Mouse (Mus musculus): ENCODE measurements around the gene Susd6. TPM values are rescaled to one million over a fixed set of nuclear protein-coding genes. Genes with fewer than 3 reads are reported as not detected.

Susd6 gene
- 12.3 and 12.9 TPM in 2 replicates for polyA plus RNA-seq (2015; fragmentation: Nextera tagmentation; extraction: Ambion mirVana)

DNA sequence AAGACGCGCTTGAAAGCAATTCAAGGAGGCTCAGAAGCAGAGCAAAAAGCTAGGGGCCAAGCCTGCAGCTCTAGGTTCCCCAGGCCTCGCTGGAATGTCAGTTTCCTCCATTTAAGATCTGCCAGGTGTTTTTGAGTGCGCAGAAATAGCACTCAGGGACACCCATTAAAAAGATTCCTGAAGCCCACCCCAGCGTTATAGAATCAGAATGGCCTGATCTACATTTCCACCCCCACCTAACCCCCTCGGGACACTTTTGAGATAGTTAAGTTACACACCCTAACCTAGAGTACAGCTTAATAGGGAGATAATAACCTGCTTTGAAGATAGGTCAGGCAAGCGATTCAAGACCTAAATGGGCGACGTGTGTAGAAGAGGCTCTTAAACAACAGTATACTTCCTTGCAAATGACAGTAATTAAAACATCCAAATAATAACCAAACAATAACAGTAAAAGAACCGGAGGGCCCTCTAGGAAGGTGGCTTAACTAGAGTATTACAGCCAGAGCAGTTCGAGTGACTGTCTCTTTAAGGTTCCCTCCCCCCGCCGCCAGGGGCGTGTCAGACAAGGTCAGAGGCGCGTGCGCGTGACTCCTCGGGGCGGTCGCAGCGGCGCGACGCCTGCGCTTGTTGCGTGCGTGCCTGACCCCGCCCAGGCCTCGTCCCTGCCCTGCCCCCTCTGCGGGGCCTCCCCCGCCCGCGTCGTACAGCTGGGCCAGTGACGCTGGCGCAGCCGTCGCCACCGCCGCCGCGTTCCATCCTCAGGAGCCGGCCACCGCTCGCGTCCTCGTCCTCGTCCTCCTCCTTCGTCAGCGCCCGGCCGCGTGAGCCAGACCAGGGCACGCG, at the start of gene Susd6:
TSS of gene Susd6 (plus strand) at position 662 of the 846 bp plus-strand sequence.
- Histone ChIP-seq H3K4me3 (peak within 1 kb of the TSS; percentile 93), H3K4me2 (peak within 1 kb of the TSS; percentile 90), H3K36me3 (no peaks in the 10 kb centered on the region), H3K9me3 (no peaks in the 10 kb centered on the region), H3K27me3 (no peaks in the 10 kb centered on the region), H3K4me1 (replicated peaks) (peaks cover 27% of the 10 kb centered on the region), H3K9ac (peak within 1 kb of the TSS; percentile 94), H3K27ac (replicated peaks) (peak within 1 kb of the TSS; percentile 99)
- 2% methylated on average over 53 of the region's 56 CpGs for WGBS
- ATAC-seq (ENCODE audit: low read depth): peak; percentile 98

DNA sequence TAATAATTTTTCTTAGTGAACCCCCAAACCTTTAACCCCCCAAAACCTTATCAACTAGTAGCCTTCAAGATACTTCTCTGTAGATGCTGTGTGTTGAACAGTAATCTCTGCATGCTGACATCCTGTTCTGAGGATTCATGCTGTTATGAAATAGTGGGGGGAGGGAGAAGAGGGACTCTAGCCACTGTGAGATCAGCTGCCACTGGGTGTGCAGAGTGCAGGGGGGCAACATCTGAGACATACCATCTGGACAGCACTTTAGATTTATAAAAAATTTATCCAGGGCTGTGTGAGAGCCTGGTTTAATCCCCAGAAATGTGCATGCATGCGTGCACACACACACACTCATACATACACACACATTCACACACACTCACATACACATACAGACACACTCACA, 45.7 kb upstream of the Susd6 start:
- 100% methylated on average over 1 of the region's 1 CpGs for WGBS
- ATAC-seq (ENCODE audit: low read depth): no peak

DNA sequence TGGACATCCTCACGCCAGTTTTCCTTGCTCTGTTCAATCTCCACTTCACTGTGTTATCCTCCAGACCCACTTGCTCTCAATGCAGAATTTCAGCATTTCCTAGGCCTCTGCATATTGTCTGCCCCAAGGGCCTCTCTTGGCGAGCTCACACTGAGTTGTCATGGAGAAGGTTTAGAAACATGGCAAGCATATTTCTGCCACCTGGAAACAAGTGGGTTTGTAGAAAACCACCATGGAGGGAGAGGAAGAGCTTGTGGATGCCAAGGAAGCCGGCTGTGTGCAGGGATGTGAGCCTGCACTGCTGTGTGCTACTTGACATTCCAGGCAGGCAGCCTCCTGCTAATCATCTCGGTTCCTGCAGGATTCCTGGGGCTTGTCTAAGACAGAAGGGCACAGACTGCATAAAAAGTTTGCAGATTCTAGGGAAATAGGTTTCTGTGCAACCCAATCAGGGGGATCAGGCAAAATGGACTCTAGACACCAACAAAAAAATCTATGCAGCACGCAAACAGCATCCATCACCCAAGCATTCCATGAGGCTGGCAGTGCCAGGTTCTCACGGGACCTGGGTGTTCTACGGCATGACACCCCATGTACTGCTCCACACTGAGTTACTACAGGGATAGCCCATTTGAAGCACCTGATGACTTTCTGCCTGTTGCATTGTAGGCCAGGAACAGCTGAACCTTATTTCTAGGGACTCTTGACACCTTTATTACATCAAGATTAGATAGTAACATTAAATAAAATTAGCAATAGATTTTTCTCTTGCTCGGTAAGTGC, 44.1 kb upstream of the Susd6 start:
- Histone ChIP-seq H3K36me3 (no peaks in the 10 kb centered on the region), H3K4me1 (replicated peaks) (peaks cover 11% of the 10 kb centered on the region), H3K27me3 (peaks cover 2% of the 10 kb centered on the region; the same call in 1 of the 2 replicates), H3K4me2 (no peak overlapping the region), H3K9me3 (no peaks in the 10 kb centered on the region), H3K27ac (replicated peaks) (peak overlapping the region; percentile 35), H3K4me3 (no peak overlapping the region), H3K9ac (no peak overlapping the region; the same call in 1 of the 2 replicates)
- peak; percentile 67; the same call in 1 of the 2 replicates for ATAC-seq (ENCODE audit: low read depth)
- 54% methylated on average over 8 of the region's 8 CpGs for WGBS

More for the DNA sequence above, 45.7 kb upstream of the Susd6 start:
- Histone ChIP-seq H3K9me3 (no peaks in the 10 kb centered on the region), H3K27me3 (peaks cover 5% of the 10 kb centered on the region; the same call in 1 of the 2 replicates), H3K9ac (no peak overlapping the region), H3K4me1 (replicated peaks) (peaks cover 11% of the 10 kb centered on the region), H3K4me3 (no peak overlapping the region), H3K27ac (replicated peaks) (no peak overlapping the region), H3K36me3 (no peaks in the 10 kb centered on the region), H3K4me2 (no peak overlapping the region)

DNA sequence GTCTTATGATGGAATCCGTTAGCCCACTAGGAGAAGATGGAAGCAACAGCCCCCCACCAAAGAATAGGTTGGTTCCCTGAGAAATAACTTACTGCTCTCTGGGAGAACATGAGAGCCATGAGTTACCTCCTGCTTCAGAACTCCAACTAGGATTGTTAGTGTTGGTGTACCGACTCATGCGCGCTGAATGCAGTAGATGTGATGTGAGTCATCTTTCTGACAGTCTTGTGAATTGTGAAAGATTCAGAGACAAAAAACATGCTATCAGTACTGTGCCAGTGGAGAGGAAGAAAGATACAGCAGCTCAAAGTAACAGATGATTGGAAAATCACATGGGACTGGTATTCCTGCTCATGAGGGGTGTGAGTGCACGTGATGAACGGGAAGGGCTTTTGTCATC, 38.8 kb upstream of the Susd6 start:
- no peaks in the 10 kb centered on the region for H3K9me3 ChIP-seq
- peaks cover under 1% of the 10 kb centered on the region; the same call in 1 of the 2 replicates for H3K4me1 ChIP-seq (replicated peaks)
- no peak overlapping the region for H3K4me3 ChIP-seq
- H3K9ac ChIP-seq: no peak overlapping the region
- no peak overlapping the region for H3K4me2 ChIP-seq
- peaks cover 2% of the 10 kb centered on the region; the same call in 1 of the 2 replicates for H3K27me3 ChIP-seq
- ATAC-seq (ENCODE audit: low read depth): no peak
- 92% methylated on average over 6 of the region's 6 CpGs for WGBS
- H3K27ac ChIP-seq (replicated peaks): no peak overlapping the region
- peaks cover 32% of the 10 kb centered on the region for H3K36me3 ChIP-seq

DNA sequence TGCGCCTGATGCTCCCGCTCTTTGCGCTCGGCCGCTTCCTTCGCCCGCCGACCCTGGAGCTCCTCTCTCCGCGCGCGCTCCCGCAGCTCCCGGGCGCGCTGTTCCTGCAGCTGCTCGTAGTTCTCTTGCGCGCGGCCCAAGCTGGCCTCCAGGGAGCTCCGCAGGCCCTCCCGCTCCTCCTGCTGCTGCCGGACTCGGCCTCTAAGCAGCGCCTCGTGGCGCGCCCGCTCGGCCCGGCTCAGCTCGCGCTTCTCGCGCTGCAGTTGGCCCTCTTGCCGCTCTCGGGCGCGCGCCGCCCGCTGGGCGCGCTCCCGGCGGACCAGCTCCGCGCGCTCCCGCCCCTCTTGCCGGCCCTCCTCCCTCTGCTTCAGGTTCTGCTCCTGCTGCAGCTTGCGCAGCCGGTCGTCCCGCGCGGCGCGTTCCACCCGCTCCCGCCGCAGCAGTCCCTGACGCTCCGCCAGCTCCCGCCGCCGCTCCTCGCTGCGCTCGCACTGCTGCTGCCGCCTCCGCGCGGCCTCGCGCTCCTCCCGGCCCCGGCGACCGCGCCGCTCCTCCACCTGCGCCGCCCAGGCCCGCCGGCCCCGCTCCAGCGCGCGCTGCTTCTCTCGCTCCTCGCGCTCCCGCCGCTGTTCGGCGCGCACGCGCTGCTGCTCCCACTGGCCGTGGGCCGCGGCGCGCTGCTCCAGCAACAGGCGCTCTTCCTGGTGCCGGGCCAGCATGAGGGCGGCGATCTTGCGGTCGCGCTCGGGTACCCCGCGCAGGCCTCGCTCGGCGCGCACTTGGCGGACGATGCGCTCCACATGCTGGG, 32.4 kb upstream of the Susd6 start:
- H3K9ac ChIP-seq: peak overlapping the region; percentile 94
- peak overlapping the region; percentile 61 for H3K4me3 ChIP-seq
- peak; percentile 59 for ATAC-seq (ENCODE audit: low read depth)
- peak overlapping the region; percentile 96 for H3K27ac ChIP-seq (replicated peaks)
- H3K4me1 ChIP-seq (replicated peaks): peaks cover 36% of the 10 kb centered on the region
- peaks cover 51% of the 10 kb centered on the region for H3K36me3 ChIP-seq
- WGBS: 2% methylated on average over 119 of the region's 122 CpGs
- H3K4me2 ChIP-seq: peak overlapping the region; percentile 77
- H3K27me3 ChIP-seq: peaks cover 9% of the 10 kb centered on the region
- H3K9me3 ChIP-seq: no peaks in the 10 kb centered on the region

DNA sequence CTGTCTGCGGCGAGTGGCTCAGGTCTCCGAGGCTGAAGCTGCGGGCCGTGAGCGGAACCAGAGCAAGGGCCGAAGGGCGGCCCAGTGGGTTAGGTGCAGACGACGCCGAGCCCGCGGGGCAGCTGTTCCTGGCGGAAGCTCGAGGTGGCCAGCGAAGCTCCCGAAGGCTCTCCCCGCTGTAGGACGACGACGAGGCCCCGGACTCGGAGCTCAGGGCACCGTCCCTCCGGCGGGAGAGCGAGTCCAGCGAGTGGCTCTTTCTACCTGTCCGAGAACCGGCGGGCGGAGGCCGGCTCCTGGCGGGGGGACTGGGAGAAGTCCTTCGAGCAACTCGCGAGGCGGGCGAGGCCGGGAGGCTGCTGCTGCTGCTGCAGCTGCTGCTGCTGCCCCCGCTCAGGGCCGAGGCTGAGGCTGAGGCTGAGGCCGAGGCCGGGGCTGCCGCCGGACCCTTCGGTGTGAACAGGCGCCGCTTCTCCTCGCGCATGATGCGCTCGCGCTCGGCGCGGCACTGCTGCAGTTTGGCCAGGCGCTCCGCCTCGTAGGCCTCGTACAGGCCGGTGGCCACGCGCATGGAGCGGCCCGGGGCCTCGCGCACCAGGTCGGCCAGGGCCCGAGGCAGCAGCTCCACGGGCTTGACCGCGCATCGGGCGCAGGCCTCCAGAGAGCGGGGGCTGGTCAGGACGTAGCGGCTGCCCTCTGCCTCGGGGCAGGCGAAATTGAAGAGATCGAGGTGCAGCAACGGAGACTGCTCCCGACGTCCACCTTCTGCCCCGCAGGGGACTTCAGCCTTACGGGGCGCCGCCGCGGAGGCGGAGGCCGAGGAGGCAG, 31.5 kb upstream of the Susd6 start:
- peaks cover 36% of the 10 kb centered on the region for H3K4me1 ChIP-seq (replicated peaks)
- 9% methylated on average over 86 of the region's 92 CpGs for WGBS
- peak overlapping the region; percentile 96 for H3K27ac ChIP-seq (replicated peaks)
- peak overlapping the region; percentile 94 for H3K9ac ChIP-seq
- ATAC-seq (ENCODE audit: low read depth): no peak
- H3K9me3 ChIP-seq: no peaks in the 10 kb centered on the region
- peak overlapping the region; percentile 61 for H3K4me3 ChIP-seq
- peaks cover 46% of the 10 kb centered on the region for H3K36me3 ChIP-seq
- peaks cover 9% of the 10 kb centered on the region for H3K27me3 ChIP-seq
- peak overlapping the region; percentile 77 for H3K4me2 ChIP-seq

DNA sequence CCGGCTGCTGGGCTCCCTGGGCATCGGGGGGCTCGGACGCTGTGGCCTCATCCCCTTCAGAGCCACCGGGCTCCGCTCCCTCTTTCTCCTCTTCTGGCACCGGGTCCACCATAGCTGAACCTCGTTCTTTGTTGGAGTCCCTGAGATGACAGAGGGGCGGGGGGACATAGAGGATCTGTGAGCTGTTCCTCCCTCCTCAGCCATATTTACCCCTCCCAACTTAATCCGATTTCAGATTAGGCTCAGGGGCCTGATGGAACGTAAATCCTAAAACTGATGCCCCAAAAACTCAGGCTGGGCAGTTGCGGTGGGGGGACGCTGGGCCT, 31.0 kb upstream of the Susd6 start:
- H3K4me1 ChIP-seq (replicated peaks): peaks cover 36% of the 10 kb centered on the region
- peak overlapping the region; percentile 77 for H3K4me2 ChIP-seq
- H3K27ac ChIP-seq (replicated peaks): peak overlapping the region; percentile 96
- ATAC-seq (ENCODE audit: low read depth): peak; percentile 9; the same call in 1 of the 2 replicates
- H3K27me3 ChIP-seq: peaks cover 9% of the 10 kb centered on the region
- peaks cover 40% of the 10 kb centered on the region for H3K36me3 ChIP-seq
- peak overlapping the region; percentile 61 for H3K4me3 ChIP-seq
- 14% methylated on average over 11 of the region's 13 CpGs for WGBS
- peak overlapping the region; percentile 94 for H3K9ac ChIP-seq
- no peaks in the 10 kb centered on the region for H3K9me3 ChIP-seq

DNA sequence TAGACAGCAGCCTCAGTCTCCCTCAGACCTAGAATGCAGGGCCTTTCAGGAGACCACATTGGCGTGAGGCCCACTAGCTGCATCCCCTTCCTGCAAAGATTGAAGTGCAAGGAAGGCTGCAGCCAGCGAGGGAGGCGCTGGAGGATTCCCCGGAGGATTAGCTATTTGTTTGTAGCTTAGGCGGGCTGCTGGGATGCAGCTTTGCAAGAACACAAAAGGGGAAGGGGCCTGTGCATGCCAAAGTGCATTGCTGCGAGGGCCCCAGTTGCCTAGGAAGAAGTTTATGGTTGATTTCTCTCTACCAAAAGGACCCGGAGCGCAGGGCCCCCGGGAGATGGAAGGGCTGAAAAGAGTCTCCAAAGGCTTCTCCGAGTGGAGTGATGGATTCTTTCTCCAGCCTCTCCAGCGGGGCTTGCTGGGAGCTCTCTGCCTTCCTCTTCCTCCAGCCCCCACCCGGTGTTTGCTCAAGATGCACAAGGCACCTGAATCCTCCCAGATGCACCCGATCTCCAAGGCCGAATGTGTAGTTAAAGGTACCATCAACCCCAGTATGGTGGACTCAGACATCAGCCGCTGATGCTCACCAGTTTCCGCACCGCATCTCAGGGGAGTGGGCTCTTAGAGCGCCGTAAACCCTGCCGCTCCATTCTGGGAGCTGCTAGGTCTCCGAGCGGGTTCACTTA, 30.5 kb upstream of the Susd6 start:
- under 1% methylated on average over 22 of the region's 22 CpGs for WGBS
- ATAC-seq (ENCODE audit: low read depth): peak; percentile 51

DNA sequence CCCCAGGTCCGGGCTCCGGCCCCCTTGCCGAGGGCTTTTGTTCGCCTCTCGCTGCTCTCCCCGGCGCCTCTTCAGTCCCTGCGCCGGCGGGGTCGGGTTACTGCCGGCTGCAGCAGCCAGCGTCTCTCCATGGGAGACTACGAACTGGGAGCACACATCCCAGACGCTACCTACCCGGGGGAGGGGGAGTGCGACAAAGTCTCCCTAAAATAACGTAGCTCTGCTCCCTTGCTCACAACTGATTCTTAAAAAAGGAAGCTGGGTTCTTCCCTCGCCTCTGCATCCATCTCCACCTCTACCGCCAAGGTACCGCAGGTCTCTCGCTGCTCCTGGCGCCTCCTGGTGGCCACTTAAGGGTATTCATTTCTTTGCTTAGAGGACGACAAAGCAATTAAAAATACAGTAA, 29.9 kb upstream of the Susd6 start, which contains the start of gene Ccdc177:
TSS of gene Ccdc177 (minus strand) at position 292 of the 406 bp plus-strand sequence.
- peaks cover 36% of the 10 kb centered on the region for H3K4me1 ChIP-seq (replicated peaks)
- WGBS: under 1% methylated on average over 24 of the region's 24 CpGs
- peak within 1 kb of the TSS; percentile 61 for H3K4me3 ChIP-seq
- H3K27ac ChIP-seq (replicated peaks): peak within 1 kb of the TSS; percentile 96
- peaks cover 9% of the 10 kb centered on the region for H3K27me3 ChIP-seq
- H3K9me3 ChIP-seq: no peaks in the 10 kb centered on the region
- H3K9ac ChIP-seq: peak within 1 kb of the TSS; percentile 94
- H3K4me2 ChIP-seq: peak within 1 kb of the TSS; percentile 77
- ATAC-seq (ENCODE audit: low read depth): peak; percentile 47
- H3K36me3 ChIP-seq: peaks cover 30% of the 10 kb centered on the region

More for the DNA sequence above, 30.5 kb upstream of the Susd6 start:
- H3K4me2 ChIP-seq: peak overlapping the region; percentile 77
- peaks cover 9% of the 10 kb centered on the region for H3K27me3 ChIP-seq
- H3K36me3 ChIP-seq: peaks cover 35% of the 10 kb centered on the region
- H3K4me3 ChIP-seq: peak overlapping the region; percentile 61
- peak overlapping the region; percentile 94 for H3K9ac ChIP-seq
- H3K4me1 ChIP-seq (replicated peaks): peaks cover 36% of the 10 kb centered on the region
- peak overlapping the region; percentile 96 for H3K27ac ChIP-seq (replicated peaks)
- no peaks in the 10 kb centered on the region for H3K9me3 ChIP-seq

DNA sequence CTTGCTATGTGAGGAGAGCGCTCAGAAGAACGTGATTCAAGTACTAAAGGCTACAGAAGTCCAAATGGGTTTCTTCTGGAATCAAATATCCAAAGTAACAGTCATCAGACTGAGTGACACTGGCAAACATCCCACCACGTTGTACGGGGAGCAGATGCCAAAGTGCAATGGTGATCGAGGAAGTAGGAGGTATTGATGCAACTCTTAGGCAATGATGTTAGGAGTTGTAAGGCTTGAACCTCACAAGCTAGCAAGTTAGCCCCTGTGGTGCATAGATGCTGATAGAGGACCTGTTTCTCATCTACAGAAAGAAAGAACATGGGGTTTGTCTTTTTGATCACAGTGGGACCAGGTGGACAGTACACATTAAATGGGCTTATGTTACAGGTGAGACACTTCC, 27.3 kb upstream of the Susd6 start:
- ATAC-seq (ENCODE audit: low read depth): no peak
- peaks cover 24% of the 10 kb centered on the region for H3K4me1 ChIP-seq (replicated peaks)
- H3K4me2 ChIP-seq: no peak overlapping the region
- no peak overlapping the region for H3K27ac ChIP-seq (replicated peaks)
- H3K9ac ChIP-seq: no peak overlapping the region
- WGBS: 91% methylated on average over 5 of the region's 5 CpGs
- no peaks in the 10 kb centered on the region for H3K27me3 ChIP-seq
- H3K36me3 ChIP-seq: peaks cover 6% of the 10 kb centered on the region; the same call in 1 of the 2 replicates
- H3K9me3 ChIP-seq: no peaks in the 10 kb centered on the region
- no peak overlapping the region for H3K4me3 ChIP-seq

Measured in neural tube, embryonic 13.5 days (tissue).